Mouse (Mus musculus) T-helper 2 cell (primary cell): ENCODE data around the gene Nsd1.
"Not testable (repeated sequence)": the region's sequence is repeated elsewhere in the genome, so short reads cannot be mapped to it uniquely, and the experiment has no call there.

ENCODE experiments used
- in situ Hi-C: fragments of 300-600 bp; cut with MboI, MseI; formaldehyde crosslinking; loops from one replicate; pipeline ENCODE4 v1.15.1; 2025; ENCODE audit warnings: high pct_unique_total_duplicates

Gene Nsd1

GRCm38 (mm10) chr13:55209649-55210192 is at the start of gene Nsd1:
Gene Nsd1, plus strand, starts transcription at chr13:55209782.
- in situ Hi-C loops, result no loop called here

GRCm38 (mm10) chr13:55162365-55162764 is 47.2 kb upstream of the Nsd1 start:
- in situ Hi-C loops, result no loop called here

- in situ Hi-C loops, result no loop called here
Observed at GRCm38 (mm10) chr13:55163553-55163952, 46.0 kb upstream of the Nsd1 start.

GRCm38 (mm10) chr13:55165831-55166339 is 43.7 kb upstream of the Nsd1 start:
- in situ Hi-C loops, result no loop called here

- in situ Hi-C loops, result no loop called here
Observed at GRCm38 (mm10) chr13:55166806-55167725, 42.5 kb upstream of the Nsd1 start.

- in situ Hi-C loops, result no loop called here
Observed at GRCm38 (mm10) chr13:55167798-55168197, 41.8 kb upstream of the Nsd1 start.

- in situ Hi-C loops, result no loop called here
Observed at GRCm38 (mm10) chr13:55168255-55168654, 41.3 kb upstream of the Nsd1 start.

GRCm38 (mm10) chr13:55168958-55169369 is 40.6 kb upstream of the Nsd1 start:
- in situ Hi-C loops, result no loop called here

GRCm38 (mm10) chr13:55171517-55172335 is 37.9 kb upstream of the Nsd1 start:
- in situ Hi-C loops, result loop anchor here (10.0 kb wide), 1 partner anchor 367 kb away; no protein-coding TSS in a partner anchor

GRCm38 (mm10) chr13:55172336-55172770 is 37.2 kb upstream of the Nsd1 start:
- in situ Hi-C loops, result loop anchor here (10.0 kb wide), 1 partner anchor 368 kb away; no protein-coding TSS in a partner anchor

GRCm38 (mm10) chr13:55174347-55174746 is 35.2 kb upstream of the Nsd1 start:
- in situ Hi-C loops, result loop anchor here (10.0 kb wide), 1 partner anchor 370 kb away; no protein-coding TSS in a partner anchor

- in situ Hi-C loops, result loop anchor here (10.0 kb wide), 1 partner anchor 371 kb away; no protein-coding TSS in a partner anchor
Observed at GRCm38 (mm10) chr13:55176265-55176664, 33.3 kb upstream of the Nsd1 start.

GRCm38 (mm10) chr13:55177903-55178496 is 31.6 kb upstream of the Nsd1 start:
- in situ Hi-C loops, result loop anchor here (10.0 kb wide), 1 partner anchor 373 kb away; no protein-coding TSS in a partner anchor

- in situ Hi-C loops, result loop anchor here (10.0 kb wide), 1 partner anchor 374 kb away; no protein-coding TSS in a partner anchor
Observed at GRCm38 (mm10) chr13:55178556-55178955, 31.0 kb upstream of the Nsd1 start.

GRCm38 (mm10) chr13:55179591-55179990 is 30.0 kb upstream of the Nsd1 start:
- in situ Hi-C loops, result loop anchor here (10.0 kb wide), 1 partner anchor 375 kb away; no protein-coding TSS in a partner anchor

- in situ Hi-C loops, result no loop called here
Observed at GRCm38 (mm10) chr13:55181786-55182172, 27.8 kb upstream of the Nsd1 start.

GRCm38 (mm10) chr13:55182173-55182894 is 27.2 kb upstream of the Nsd1 start:
- in situ Hi-C loops, result no loop called here

GRCm38 (mm10) chr13:55183382-55183781 is 26.2 kb upstream of the Nsd1 start:
- in situ Hi-C loops, result no loop called here

- in situ Hi-C loops, result not testable (repeated sequence)
Observed at GRCm38 (mm10) chr13:55187062-55187461, 22.5 kb upstream of the Nsd1 start.

GRCm38 (mm10) chr13:55189531-55190107 is 20.0 kb upstream of the Nsd1 start:
- in situ Hi-C loops, result no loop called here
